Mouse (Mus musculus): ENCODE data around the gene Defb47.

- no peak for TF ChIP-seq CTCF (IDR thresholded peaks at IDR 0.05; ENCODE audit: insufficient read depth, low read length)
- TF ChIP-seq POLR2A (IDR thresholded peaks at IDR 0.05; ENCODE audit: borderline replicate concordance, extremely low read depth, low read depth, low read length), result no peak
Observed at GRCm38 (mm10) chr14:63049910-63050370, 52.1 kb downstream of the Defb47 start, which contains the start of gene Defb30.
